Mouse (Mus musculus) G1E (cell line): ENCODE results near the gene Pcbp4. TPM values are rescaled to one million over a fixed set of nuclear protein-coding genes. Genes with fewer than 3 reads are reported as not detected.

ENCODE experiments used
- ATAC-seq: 2 replicates; pipeline ENCODE4 v1.8.0; 2016; ENCODE audit warnings: mild to moderate bottlenecking; ENCODE audit not compliant: insufficient number of reproducible peaks, poor library complexity, low FRiP score, severe bottlenecking; ENCODE audit errors: extremely low read depth
- DNase-seq: peaks from one replicate; pipeline ENCODE4 v3.0.0; 2012; ENCODE audit warnings: low spot score
- H3K27me3 ChIP-seq: 2 replicates; pipeline ENCODE4 v1.6.1; 2012; ENCODE audit warnings: mild to moderate bottlenecking, low read length, inconsistent platforms; ENCODE audit not compliant: insufficient read depth
- H3K36me3 ChIP-seq: replicated peaks from 2 replicates; pipeline ENCODE3; 2012; ENCODE audit warnings: mild to moderate bottlenecking, inconsistent platforms
- H3K4me1 ChIP-seq: 2 replicates; pipeline ENCODE4 v1.6.1; 2012; ENCODE audit warnings: low read depth, low read length, inconsistent platforms, mixed read lengths; ENCODE audit not compliant: insufficient read depth
- H3K4me3 ChIP-seq: 2 replicates; pipeline ENCODE4 v1.5.1; 2012; ENCODE audit warnings: low read depth, mild to moderate bottlenecking, inconsistent platforms, low read length, moderate library complexity, mixed read lengths
- H3K9me3 ChIP-seq: replicated peaks from 2 replicates; pipeline ENCODE4 v1.6.1; 2012; ENCODE audit warnings: inconsistent platforms
- CTCF ChIP-seq: IDR thresholded peaks from 2 replicates; pipeline ENCODE4 v1.5.1; 2012; ENCODE audit warnings: low read depth, low read length, inconsistent platforms, mixed read lengths
- GATA1 ChIP-seq: IDR thresholded peaks from 2 replicates; pipeline ENCODE4 v1.6.1; 2012; ENCODE audit warnings: borderline replicate concordance, low read length, inconsistent platforms, mixed read lengths
- GATA2 ChIP-seq: IDR thresholded peaks from 2 replicates; pipeline ENCODE4 v1.6.1; 2012; ENCODE audit warnings: low read depth, low read length, inconsistent platforms, borderline replicate concordance
- POLR2AphosphoS5 ChIP-seq: IDR thresholded peaks from 2 replicates; pipeline ENCODE4 v1.6.1; 2012; ENCODE audit warnings: low read depth, low read length, inconsistent platforms; ENCODE audit not compliant: insufficient replicate concordance
- TAL1 ChIP-seq: conservative IDR thresholded peaks from 2 replicates; pipeline ENCODE4 v1.6.1; 2012; ENCODE audit warnings: low read depth, low read length, inconsistent platforms, mixed read lengths
- polyA plus RNA-seq: library from polyadenylated mRNA; stranded (reverse); fragments of >175 nt; gene quantifications from 2 replicates; pipeline ENCODE4 v1.2.3, GENCODE M21; 2012
- total RNA-seq, 2 experiments: library from RNA; stranded (forward) in 1 of 2; stranded (reverse) in 1 of 2; fragments of 200-1000 nt in 1 of 2; fragments of >200 nt in 1 of 2; fragmentation: Nextera tagmentation in 1 of 2; gene quantifications; 2 replicates each; pipeline ENCODE4 v1.2.3; 2014 to 2017

Pcbp4 gene
- total and polyA plus RNA-seq, 3 experiments: 2.8 to 18.9 (median 9.9) TPM

GRCm38 (mm10) chr9:106454888-106455681 lies 2.0 kb downstream of the Pcbp4 start:
- DNase-seq (no peak), ATAC-seq (no peak)
- Histone ChIP-seq H3K36me3 (no peaks in the 10 kb centered on the region), H3K4me1 (peaks cover 48% of the 10 kb centered on the region), H3K4me3 (no peak overlapping the region), H3K27me3 (peaks cover 90% of the 10 kb centered on the region), H3K9me3 (no peaks in the 10 kb centered on the region)
- TF ChIP-seq TAL1: no peak
- no peak for TF ChIP-seq CTCF
- no peak for TF ChIP-seq GATA2
- TF ChIP-seq GATA1: no peak
- no peak for TF ChIP-seq POLR2AphosphoS5

- Histone ChIP-seq H3K4me3 (no peak overlapping the region), H3K27me3 (peaks cover 86% of the 10 kb centered on the region), H3K4me1 (peaks cover 35% of the 10 kb centered on the region), H3K36me3 (no peaks in the 10 kb centered on the region), H3K9me3 (no peaks in the 10 kb centered on the region)
- TF ChIP-seq TAL1 (no peak), GATA1 (no peak), POLR2AphosphoS5 (no peak), GATA2 (no peak), CTCF (no peak)
- ATAC-seq (no peak), DNase-seq (no peak)
These were observed 3.5 kb downstream of the Pcbp4 start for GRCm38 (mm10) chr9:106456325-106457162.

GRCm38 (mm10) chr9:106457163-106457559 lies 4.1 kb downstream of the Pcbp4 start:
- H3K4me1 ChIP-seq: peaks cover 30% of the 10 kb centered on the region
- peaks cover 84% of the 10 kb centered on the region for H3K27me3 ChIP-seq
- no peak for DNase-seq

DNA sequence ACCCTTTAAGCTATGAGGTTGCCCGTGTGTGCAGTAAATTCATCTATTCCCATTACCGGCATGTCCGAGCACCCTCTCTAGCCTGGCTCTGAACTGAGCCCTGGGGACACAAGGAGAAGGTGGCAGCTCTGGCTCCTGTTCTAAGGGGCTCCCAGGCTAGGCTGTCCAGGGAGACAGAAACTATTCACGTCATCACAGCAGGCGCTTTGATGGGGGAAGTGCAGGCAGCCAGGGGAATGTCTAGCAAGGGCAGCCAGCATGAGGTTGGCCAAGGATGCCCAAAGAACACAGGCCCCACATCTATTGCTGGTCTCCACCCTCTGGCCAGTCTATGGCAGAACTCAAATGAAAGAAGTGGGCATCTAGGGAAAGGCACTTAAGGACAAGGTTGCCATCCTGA lies 4.8 kb downstream of the Pcbp4 start:
- no peaks in the 10 kb centered on the region for H3K36me3 ChIP-seq
- H3K27me3 ChIP-seq: peaks cover 78% of the 10 kb centered on the region
- no peak for TF ChIP-seq CTCF
- no peak for TF ChIP-seq GATA1
- no peak for TF ChIP-seq POLR2AphosphoS5
- no peak for TF ChIP-seq GATA2
- no peak for TF ChIP-seq TAL1
- DNase-seq (no peak), ATAC-seq (no peak)
- H3K9me3 ChIP-seq: no peaks in the 10 kb centered on the region
- H3K4me1 ChIP-seq: peaks cover 23% of the 10 kb centered on the region
- H3K4me3 ChIP-seq: no peak overlapping the region

More at GRCm38 (mm10) chr9:106457163-106457559, 4.1 kb downstream of the Pcbp4 start:
- Histone ChIP-seq H3K4me3 (no peak overlapping the region), H3K36me3 (no peaks in the 10 kb centered on the region), H3K9me3 (no peaks in the 10 kb centered on the region)
- TF ChIP-seq GATA1 (no peak), TAL1 (no peak), GATA2 (no peak), POLR2AphosphoS5 (no peak), CTCF (no peak)
- no peak for ATAC-seq

GRCm38 (mm10) chr9:106459946-106460345 lies 6.9 kb downstream of the Pcbp4 start:
- Histone ChIP-seq H3K4me3 (no peak overlapping the region), H3K27me3 (peaks cover 70% of the 10 kb centered on the region), H3K36me3 (no peaks in the 10 kb centered on the region), H3K9me3 (peaks cover 4% of the 10 kb centered on the region), H3K4me1 (peaks cover 7% of the 10 kb centered on the region)
- ATAC-seq (no peak), DNase-seq (no peak)
- TF ChIP-seq POLR2AphosphoS5 (no peak), GATA1 (no peak), GATA2 (no peak), CTCF (no peak), TAL1 (no peak)

- no peak overlapping the region for H3K4me3 ChIP-seq
- H3K9me3 ChIP-seq: peaks cover 9% of the 10 kb centered on the region
- no peak for ATAC-seq
- TF ChIP-seq GATA1: no peak
- DNase-seq: no peak
- no peaks in the 10 kb centered on the region for H3K36me3 ChIP-seq
- peaks cover 64% of the 10 kb centered on the region for H3K27me3 ChIP-seq
- H3K4me1 ChIP-seq: peaks cover 3% of the 10 kb centered on the region; the same call in 1 of the 2 replicates
These were observed 7.4 kb downstream of the Pcbp4 start for GRCm38 (mm10) chr9:106460401-106461025.
